Mouse (Mus musculus) hindbrain, postnatal 0 days (tissue): ENCODE measurements around the gene Stil. TPM values are rescaled to one million over a fixed set of nuclear protein-coding genes. Genes with fewer than 3 reads are reported as not detected.
A peak's percentile ranks its signal among the peaks of the same experiment; 100 is the strongest.

Experiments used
- ATAC-seq: fragments of 200-750 bp; cut with Nextera tagmentation; 2 replicates; pipeline ENCODE4 v1.8.0; 2017; ENCODE audit warnings: mild to moderate bottlenecking, moderate TSS enrichment, moderate library complexity
- DNase-seq: peaks from one replicate; pipeline ENCODE4 v3.0.0-alpha.2; 2015; ENCODE audit warnings: low spot score
- H3K27ac ChIP-seq: fragments of 300-500 bp; sonication (generic); 2 replicates; pipeline ENCODE4 v1.5.1; 2014; ENCODE audit warnings: mild to moderate bottlenecking
- H3K27me3 ChIP-seq: fragments of 300-500 bp; sonication (generic); 2 replicates; pipeline ENCODE4 v1.6.1; 2014; ENCODE audit warnings: low read length, mixed read lengths; ENCODE audit not compliant: insufficient read depth
- H3K36me3 ChIP-seq: fragments of 300-500 bp; sonication (generic); 2 replicates; pipeline ENCODE4 v1.6.1; 2014; ENCODE audit warnings: low read length, mixed read lengths; ENCODE audit not compliant: insufficient read depth
- H3K4me1 ChIP-seq: fragments of 300-500 bp; sonication (generic); 2 replicates; pipeline ENCODE4 v1.6.1; 2014; ENCODE audit warnings: antibody characterized with exemption, low read length, mixed read lengths; ENCODE audit not compliant: insufficient read depth
- H3K4me2 ChIP-seq: fragments of 300-500 bp; sonication (generic); 2 replicates; pipeline ENCODE4 v1.6.1; 2014; ENCODE audit warnings: low read depth, mild to moderate bottlenecking, low read length, moderate library complexity, mixed read lengths
- H3K4me3 ChIP-seq: fragments of 300-500 bp; sonication (generic); 2 replicates; pipeline ENCODE4 v1.5.1; 2014; ENCODE audit warnings: low read length
- H3K9ac ChIP-seq: fragments of 300-500 bp; sonication (generic); replicated peaks from 2 replicates; pipeline ENCODE4 v1.6.1; 2014; ENCODE audit warnings: mild to moderate bottlenecking, low read length, moderate library complexity, mixed read lengths
- H3K9me3 ChIP-seq: fragments of 300-500 bp; sonication (generic); 2 replicates; pipeline ENCODE4 v1.6.1; 2016; ENCODE audit warnings: low read length, mixed read lengths
- CTCF ChIP-seq: IDR thresholded peaks from 2 replicates; pipeline ENCODE4 v1.5.1; 2016; ENCODE audit warnings: antibody characterized with exemption, control low read depth, low read depth
- WGBS: fragments of 180-500 bp; shearing (Covaris S2); extraction: QIAGEN DNeasy Blood & Tissue Kit; methylation state at CpG from one replicate; pipeline ENCODE4 v1.1.7; 2014; 5-methylcytosine and 5-hydroxymethylcytosine counted together
- polyA plus RNA-seq: library from polyadenylated mRNA; unstranded; fragments of >200 nt; fragmentation: Nextera tagmentation; extraction: Ambion mirVana; gene quantifications from 2 replicates; pipeline ENCODE4 v1.2.1, GENCODE M21; 2015
- total RNA-seq: library from RNA; depleted of rRNA; stranded (reverse); fragments of >200 nt; gene quantifications from 2 replicates; pipeline ENCODE4 v1.2.3, GENCODE M21; 2014

Stil gene
- total and polyA plus RNA-seq, 2 experiments from 2014 or later = 2.3 to 2.8 TPM

- 91% methylated on average over 5 of the region's 5 CpGs for WGBS
- DNase-seq (no peak), ATAC-seq (no peak)
- no peaks in the 10 kb centered on the region for H3K4me1 ChIP-seq
- no peak overlapping the region for H3K4me3 ChIP-seq
- H3K27ac ChIP-seq = no peak overlapping the region
- no peak overlapping the region for H3K9ac ChIP-seq
- H3K9me3 ChIP-seq = no peaks in the 10 kb centered on the region
- peaks cover 8% of the 10 kb centered on the region for H3K36me3 ChIP-seq
- no peaks in the 10 kb centered on the region for H3K27me3 ChIP-seq
- no peak for TF ChIP-seq CTCF
- H3K4me2 ChIP-seq = no peak overlapping the region
Observed at GRCm38 (mm10) chr4:114970736-114971135, 29.2 kb upstream of the Stil start.

- ATAC-seq = no peak
- 93% methylated on average over 1 of the region's 1 CpGs for WGBS
- no peaks in the 10 kb centered on the region for H3K27me3 ChIP-seq
Observed at GRCm38 (mm10) chr4:114973229-114973740, 26.7 kb upstream of the Stil start.

GRCm38 (mm10) chr4:114982619-114983018 lies 17.3 kb upstream of the Stil start:
- 93% methylated on average over 1 of the region's 1 CpGs for WGBS
- TF ChIP-seq CTCF = no peak
- Histone ChIP-seq H3K4me1 (no peaks in the 10 kb centered on the region), H3K36me3 (no peaks in the 10 kb centered on the region), H3K27me3 (no peaks in the 10 kb centered on the region), H3K27ac (no peak overlapping the region), H3K4me3 (no peak overlapping the region), H3K9ac (no peak overlapping the region), H3K4me2 (no peak overlapping the region), H3K9me3 (no peaks in the 10 kb centered on the region)
- DNase-seq (no peak), ATAC-seq (no peak)

More at GRCm38 (mm10) chr4:114973229-114973740, 26.7 kb upstream of the Stil start:
- Histone ChIP-seq H3K4me2 (no peak overlapping the region), H3K27ac (no peak overlapping the region), H3K4me3 (no peak overlapping the region), H3K9me3 (no peaks in the 10 kb centered on the region), H3K36me3 (no peaks in the 10 kb centered on the region), H3K4me1 (no peaks in the 10 kb centered on the region), H3K9ac (no peak overlapping the region)
- TF ChIP-seq CTCF = no peak
- DNase-seq = no peak

- Histone ChIP-seq H3K27ac (no peak overlapping the region), H3K9ac (no peak overlapping the region), H3K4me3 (no peak overlapping the region), H3K4me1 (no peaks in the 10 kb centered on the region), H3K36me3 (no peaks in the 10 kb centered on the region), H3K9me3 (no peaks in the 10 kb centered on the region), H3K4me2 (no peak overlapping the region), H3K27me3 (no peaks in the 10 kb centered on the region)
- DNase-seq = peak; percentile 42
- WGBS = 85% methylated on average over 1 of the region's 1 CpGs
- no peak for ATAC-seq
- peak; percentile 43 for TF ChIP-seq CTCF
Observed at GRCm38 (mm10) chr4:114983020-114983419, 16.9 kb upstream of the Stil start.

DNA sequence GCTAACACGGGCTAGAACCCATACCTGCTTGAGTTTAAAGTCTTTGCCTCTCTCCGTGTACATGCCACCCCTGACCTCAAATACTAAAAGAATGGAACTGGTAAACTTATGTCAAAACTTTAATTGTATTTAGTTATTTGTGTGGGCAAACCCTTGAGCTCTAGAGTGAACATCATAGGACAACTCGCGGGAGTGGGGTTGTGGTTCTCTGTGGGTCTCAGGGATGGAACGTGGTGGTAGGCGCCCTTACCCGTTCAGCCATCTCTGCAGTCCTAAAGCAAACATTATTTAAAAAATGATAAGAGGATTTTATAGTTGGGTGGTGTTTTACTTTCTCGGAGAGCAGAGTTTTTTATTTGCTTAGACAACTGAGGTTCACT lies 13.8 kb upstream of the Stil start:
- Histone ChIP-seq H3K27ac (peak overlapping the region; percentile 100), H3K4me2 (peak overlapping the region; percentile 85), H3K27me3 (no peaks in the 10 kb centered on the region), H3K9ac (peak overlapping the region; percentile 93), H3K36me3 (no peaks in the 10 kb centered on the region), H3K4me1 (no peaks in the 10 kb centered on the region), H3K9me3 (no peaks in the 10 kb centered on the region), H3K4me3 (peak overlapping the region; percentile 87)
- 1% methylated on average over 8 of the region's 8 CpGs for WGBS
- DNase-seq (peak; percentile 22), ATAC-seq (peak; percentile 36)
- no peak for TF ChIP-seq CTCF

DNA sequence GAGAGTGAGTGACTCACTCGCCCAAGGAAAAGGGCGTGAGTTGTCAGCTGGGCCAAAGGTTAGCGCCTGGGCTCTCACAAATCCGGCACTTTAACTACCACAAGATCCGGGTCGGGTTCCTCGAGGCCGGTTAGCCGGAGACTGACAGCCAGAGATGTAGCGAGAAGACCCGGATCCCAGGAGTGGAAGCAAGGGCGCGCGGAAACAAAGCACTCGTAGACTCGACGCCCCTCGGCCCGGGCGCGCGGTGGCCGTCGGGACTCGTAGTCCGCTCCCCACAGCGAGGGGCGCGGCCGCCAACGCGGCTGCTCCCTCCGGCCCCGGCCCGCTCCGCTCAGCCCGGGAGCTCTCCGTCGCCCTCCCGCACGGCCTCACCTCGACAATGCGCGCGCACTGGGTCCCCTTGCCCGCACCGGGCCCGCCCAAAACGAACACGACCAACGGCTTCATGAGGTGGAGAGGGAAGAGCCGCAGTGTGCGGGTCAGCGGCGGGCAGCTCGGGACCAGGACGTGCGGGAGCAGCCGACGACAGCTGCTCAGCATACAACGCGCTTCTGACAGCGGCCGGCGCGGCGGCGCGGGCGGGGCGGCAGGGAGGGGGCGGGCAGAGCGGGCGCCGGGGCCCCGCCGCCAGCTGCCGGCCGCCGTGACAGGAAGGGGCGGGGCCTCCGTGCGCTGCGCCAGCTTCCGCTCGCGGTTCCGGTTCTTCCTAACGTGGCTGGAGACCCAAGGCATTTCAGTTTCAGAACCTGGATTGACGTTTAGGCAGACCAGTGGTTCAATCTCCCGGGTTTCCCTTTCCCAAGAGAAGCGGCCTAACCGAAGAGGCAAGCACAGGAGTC lies 13.1 kb upstream of the Stil start, which contains the start of gene Cmpk1:
Cmpk1 (minus strand) TSS at position 651 of the 842 bp plus-strand sequence.
- H3K4me3 ChIP-seq = peak within 1 kb of the TSS; percentile 87
- H3K9me3 ChIP-seq = no peaks in the 10 kb centered on the region
- ATAC-seq = peak; percentile 98
- H3K4me2 ChIP-seq = peak within 1 kb of the TSS; percentile 85
- no peaks in the 10 kb centered on the region for H3K36me3 ChIP-seq
- WGBS = 1% methylated on average over 92 of the region's 93 CpGs
- peak; percentile 93 for DNase-seq
- TF ChIP-seq CTCF = no peak
- H3K27ac ChIP-seq = peak within 1 kb of the TSS; percentile 100
- H3K9ac ChIP-seq = peak within 1 kb of the TSS; percentile 93
- no peaks in the 10 kb centered on the region for H3K4me1 ChIP-seq
- no peaks in the 10 kb centered on the region; the same call in 1 of the 2 replicates for H3K27me3 ChIP-seq

- WGBS = 90% methylated on average over 3 of the region's 3 CpGs
- no peak overlapping the region for H3K4me3 ChIP-seq
- no peak overlapping the region for H3K9ac ChIP-seq
- H3K4me2 ChIP-seq = no peak overlapping the region
- peaks cover 8% of the 10 kb centered on the region; the same call in 1 of the 2 replicates for H3K27me3 ChIP-seq
- no peaks in the 10 kb centered on the region for H3K9me3 ChIP-seq
- H3K27ac ChIP-seq = no peak overlapping the region
- no peak for ATAC-seq
- DNase-seq = no peak
- H3K4me1 ChIP-seq = no peaks in the 10 kb centered on the region
- no peaks in the 10 kb centered on the region for H3K36me3 ChIP-seq
- TF ChIP-seq CTCF = no peak
Observed at GRCm38 (mm10) chr4:114994218-114994617, 5.7 kb upstream of the Stil start.
